Mouse (Mus musculus) bone marrow macrophage, adult 2 months (primary cell): ENCODE data around the gene Skap1.

Experiments
- CTCF ChIP-seq: IDR thresholded peaks from 2 replicates; pipeline ENCODE4 v1.5.1; 2012; ENCODE audit warnings: low read depth, mild to moderate bottlenecking, low read length, moderate library complexity
- POLR2A ChIP-seq: IDR thresholded peaks from 2 replicates; pipeline ENCODE4 v1.6.1; 2012; ENCODE audit warnings: mild to moderate bottlenecking, low read depth, low read length, borderline replicate concordance

GRCm38 (mm10) chr11:96666924-96667323 lies 202.5 kb downstream of the Skap1 start:
- no peak for TF ChIP-seq CTCF
- TF ChIP-seq POLR2A: no peak
